Mouse (Mus musculus): ENCODE measurements around the gene Vmn1r128. TPM values are rescaled to one million over a fixed set of nuclear protein-coding genes. Genes with fewer than 3 reads are reported as not detected.
"Not testable (repeated sequence)": the region's sequence is repeated elsewhere in the genome, so short reads cannot be mapped to it uniquely, and the experiment has no call there.

Vmn1r128 gene
- polyA plus RNA-seq (2012; rRNA removed) = not detected in 2 replicates

GRCm38 (mm10) chr7:21349073-21349472 is at the start of gene Vmn1r128:
Gene Vmn1r128, plus strand, starts transcription at chr7:21349373.
- DNase-seq (ENCODE audit: low read depth) = not testable (repeated sequence)

GRCm38 (mm10) chr7:21301367-21301766 is 47.8 kb upstream of the Vmn1r128 start, which contains the start of gene Vmn1r126:
Gene Vmn1r126, minus strand, starts transcription at chr7:21301467.
- DNase-seq (ENCODE audit: low read depth) = not testable (repeated sequence)

- DNase-seq (ENCODE audit: low read depth) = not testable (repeated sequence)
These were observed 29.4 kb upstream of the Vmn1r128 start, which contains the start of gene Vmn1r127 for GRCm38 (mm10) chr7:21319761-21320160. Gene Vmn1r127, minus strand, starts transcription at chr7:21319861.

- DNase-seq (ENCODE audit: low read depth) = not testable (repeated sequence)
These were observed 12.0 kb downstream of the Vmn1r128 start, which contains the start of gene Vmn1r129 for GRCm38 (mm10) chr7:21361191-21361590. Gene Vmn1r129, minus strand, starts transcription at chr7:21361291.

Other genes starting within 250 kb of the Vmn1r128 start
- not detected in 2 replicates for gene Vmn1r122, start 215.2 kb upstream of the Vmn1r128 start, polyA plus RNA-seq (2012; rRNA removed)
- gene Vmn1r123, start 187.2 kb upstream of the Vmn1r128 start, polyA plus RNA-seq (2012; rRNA removed) = not detected in 2 replicates
- not detected in 2 replicates for gene Gm5157, start 158.9 kb upstream of the Vmn1r128 start, polyA plus RNA-seq (2012; rRNA removed)
- gene Vmn1r124, start 88.8 kb upstream of the Vmn1r128 start, polyA plus RNA-seq (2012; rRNA removed) = not detected in 2 replicates
- not detected in 2 replicates for gene Vmn1r125, start 77.2 kb upstream of the Vmn1r128 start, polyA plus RNA-seq (2012; rRNA removed)
- not detected in 2 replicates for gene Vmn1r126, start 47.9 kb upstream of the Vmn1r128 start, polyA plus RNA-seq (2012; rRNA removed)
- not detected in 2 replicates for gene Vmn1r127, start 29.5 kb upstream of the Vmn1r128 start, polyA plus RNA-seq (2012; rRNA removed)
- not detected in 2 replicates for gene Vmn1r129, start 11.9 kb downstream of the Vmn1r128 start, polyA plus RNA-seq (2012; rRNA removed)
- not detected in 2 replicates for gene Gm6882, start 83.4 kb downstream of the Vmn1r128 start, polyA plus RNA-seq (2012; rRNA removed)
- not detected in 2 replicates for gene Vmn1r130, start 162.4 kb downstream of the Vmn1r128 start, polyA plus RNA-seq (2012; rRNA removed)
- not detected in 2 replicates for gene Vmn1r131, start 196.7 kb downstream of the Vmn1r128 start, polyA plus RNA-seq (2012; rRNA removed)

Data from brain, embryonic 14.5 days (tissue).